Mouse (Mus musculus): ENCODE data around the gene Taz. TPM values are rescaled to one million over a fixed set of nuclear protein-coding genes. Genes with fewer than 3 reads are reported as not detected.

Gene Taz
- total RNA-seq, 2 experiments from 2014 or later = 31.6 to 34.1 TPM

Small RNAs within 50 kb of the gene (microRNA-seq; reads per million reads assigned to microRNA genes)
- 1.0 to 1.6 reads per million in 2 experiments for gene Mir7091
- gene Mir7092 = 0 reads per million in 2 experiments

Other genes with a start within 250 kb of the Taz start
- not detected for gene Opn1mw, start 154.4 kb upstream of the Taz start, total RNA-seq (2021)
- 10 to 100 TPM; 25.6 to 30.4 TPM for gene Mecp2, start 146.5 kb upstream of the Taz start, total RNA-seq (2021)
- gene Tex28, start 114.1 kb upstream of the Taz start, total RNA-seq (2021) = not detected
- gene Tktl1, start 104.7 kb upstream of the Taz start, total RNA-seq (2021) = not detected
- 10 to 100 TPM; 78.1 to 92.7 TPM for gene Flna, start 32.1 kb upstream of the Taz start, total RNA-seq (2021)
- gene Emd, start 27.2 kb upstream of the Taz start, total RNA-seq (2021) = 10 to 100 TPM; 17.5 to 18.4 TPM
- 100 to 1,000 TPM; 121 to 122 TPM for gene Rpl10, start 11.1 kb upstream of the Taz start, total RNA-seq (2021)
- 10 to 100 TPM; 79.6 to 82.4 TPM for gene Dnase1l1, start 425 bp downstream of the Taz start, total RNA-seq (2021)
- 10 to 100 TPM; 87.9 to 94.6 TPM for gene Atp6ap1, start 15.2 kb downstream of the Taz start, total RNA-seq (2021)
- gene Gdi1, start 23.1 kb downstream of the Taz start, total RNA-seq (2021) = 10 to 100 TPM; 36.3 to 38.9 TPM
- 10 to 100 TPM; 20.0 to 23.5 TPM for gene Fam50a, start 31.1 kb downstream of the Taz start, total RNA-seq (2021)
- gene Plxna3, start 47.2 kb downstream of the Taz start, total RNA-seq (2021) = 1 to 10 TPM; 1.6 TPM
- gene Lage3, start 71.7 kb downstream of the Taz start, total RNA-seq (2021) = 10 to 100 TPM; 36.1 to 36.3 TPM
- gene Ubl4a, start 91.3 kb downstream of the Taz start, total RNA-seq (2021) = 10 to 100 TPM; 43.5 to 46.7 TPM
- gene Slc10a3, start 91.4 kb downstream of the Taz start, total RNA-seq (2021) = 1 to 10 TPM; 3.9 to 4.1 TPM
- 10 to 100 TPM; 14.1 to 17.7 TPM for gene Fam3a, start 111.4 kb downstream of the Taz start, total RNA-seq (2021)
- 10 to 100 TPM; 21.9 to 23.5 TPM for gene Ikbkg, start 111.4 kb downstream of the Taz start, total RNA-seq (2021)
- 1 to 10 TPM; 4.7 to 5.7 TPM for gene G6pdx, start 147.3 kb downstream of the Taz start, total RNA-seq (2021)
- gene Gm6880, start 199.5 kb downstream of the Taz start, total RNA-seq (2021) = not detected